Mouse (Mus musculus): ENCODE measurements around the gene Plscr4.

The Plscr4 gene

GRCm38 (mm10) chr9:92457261-92458058 is at the start of gene Plscr4:
Gene Plscr4 (plus strand): TSS chr9:92457373.
- peak; percentile 24 for DNase-seq (ENCODE audit: low spot score)

GRCm38 (mm10) chr9:92410225-92410624 is 46.9 kb upstream of the Plscr4 start:
- no peak for DNase-seq (ENCODE audit: low spot score)

- DNase-seq (ENCODE audit: low spot score) = no peak
Measured at GRCm38 (mm10) chr9:92412045-92412444, 45.1 kb upstream of the Plscr4 start.

- no peak for DNase-seq (ENCODE audit: low spot score)
Measured at GRCm38 (mm10) chr9:92413684-92414083, 43.5 kb upstream of the Plscr4 start.

DNA sequence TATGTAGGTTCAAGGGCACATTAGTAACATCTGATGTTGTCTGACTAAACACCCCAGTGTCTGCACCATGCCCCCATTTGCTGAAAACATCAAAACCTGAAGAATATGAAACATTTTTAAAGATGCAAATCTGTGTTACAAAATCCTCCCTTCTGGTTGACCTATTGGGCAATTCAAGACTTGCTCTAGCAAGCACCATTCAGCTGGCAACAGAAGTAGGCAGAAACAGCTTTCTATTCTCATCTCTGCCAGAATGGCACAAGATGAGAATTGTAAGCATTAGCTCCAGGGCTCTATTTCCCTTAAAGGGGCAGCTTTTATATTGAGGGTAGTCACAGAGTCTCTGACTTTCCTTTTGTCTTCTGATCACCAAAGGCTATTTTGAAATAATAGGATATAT is 19.4 kb upstream of the Plscr4 start:
- no peak for DNase-seq (ENCODE audit: low spot score)

DNA sequence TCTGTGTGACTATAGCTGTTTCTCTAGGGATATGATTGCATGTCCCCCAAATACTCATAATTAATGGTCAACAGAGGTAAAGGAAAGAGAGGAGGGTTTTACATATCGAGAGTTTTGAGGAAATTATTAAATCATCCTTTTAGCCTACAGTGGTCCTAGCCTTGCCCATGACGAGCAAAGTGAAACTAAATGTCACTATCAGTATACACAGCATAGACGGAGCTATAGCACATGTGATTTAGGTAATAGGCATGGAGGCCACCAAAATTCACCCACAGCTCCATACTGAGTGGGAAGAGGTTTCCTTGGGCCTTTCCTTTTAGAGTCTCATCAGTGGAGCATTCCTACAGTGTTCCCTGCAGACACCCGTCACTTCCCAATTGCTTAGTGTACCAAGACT is 15.7 kb upstream of the Plscr4 start:
- no peak for DNase-seq (ENCODE audit: low spot score)

DNA sequence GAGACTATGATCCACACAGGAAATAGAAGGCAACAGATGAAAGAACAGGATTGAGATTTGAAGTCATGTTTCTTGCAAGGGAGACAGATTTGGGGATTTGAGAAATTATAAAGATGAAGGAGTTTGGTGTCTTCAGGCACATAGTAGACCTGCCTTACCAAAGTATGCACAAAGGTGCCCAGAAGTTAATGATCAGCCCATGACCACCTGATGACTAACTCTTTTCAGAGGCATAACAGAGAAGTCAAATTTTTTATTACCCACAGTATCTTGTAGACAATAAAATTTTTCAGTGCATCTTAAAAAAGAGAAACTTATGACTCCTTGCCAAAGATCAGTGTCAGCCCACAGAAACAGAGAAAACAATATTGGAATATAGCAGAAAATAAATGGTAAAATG is 12.6 kb upstream of the Plscr4 start:
- DNase-seq (ENCODE audit: low spot score) = no peak

DNA sequence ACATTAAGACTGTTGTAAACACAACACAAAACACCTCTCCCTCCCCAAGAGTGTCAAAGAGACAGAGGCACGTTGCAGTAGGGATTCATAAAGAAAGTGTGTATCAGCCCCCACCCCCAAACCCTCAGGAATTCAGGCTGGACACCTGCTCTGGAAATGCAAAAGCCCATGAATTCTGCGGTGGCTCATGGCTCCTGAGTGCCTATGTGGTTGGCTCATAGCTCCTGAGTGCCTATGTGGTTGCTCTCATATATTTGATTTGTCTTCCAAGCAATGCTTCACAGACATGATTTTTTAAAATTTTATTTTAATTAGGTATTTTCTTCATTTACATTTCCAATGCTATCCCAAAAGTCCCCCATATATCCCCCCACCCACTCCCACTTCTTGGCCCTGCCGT is 568 bp upstream of the Plscr4 start:
- DNase-seq (ENCODE audit: low spot score) = no peak

GRCm38 (mm10) chr9:92458059-92458402 is 858 bp downstream of the Plscr4 start:
- no peak for DNase-seq (ENCODE audit: low spot score)

- DNase-seq (ENCODE audit: low spot score) = no peak
Measured at GRCm38 (mm10) chr9:92458418-92458817, 1.2 kb downstream of the Plscr4 start.

DNA sequence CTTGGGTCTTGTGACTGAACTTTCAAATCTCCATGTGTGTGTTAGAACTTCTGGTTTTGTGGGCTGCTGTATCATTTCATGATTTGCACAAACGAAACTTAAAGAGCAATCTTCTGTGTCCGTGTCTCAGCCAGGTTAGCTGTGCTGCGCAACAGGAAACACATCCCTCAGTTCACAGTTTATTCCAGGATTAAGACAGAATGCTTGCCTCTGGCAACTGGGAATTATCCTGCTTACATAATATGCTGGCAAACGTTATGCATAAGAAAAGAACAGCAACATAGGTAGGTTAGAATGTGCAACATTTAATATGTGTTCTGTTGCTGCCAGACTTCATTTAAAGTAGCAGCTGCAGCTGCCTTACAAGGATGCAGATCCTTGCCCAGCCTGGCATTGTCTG is 10.6 kb downstream of the Plscr4 start:
- no peak for DNase-seq (ENCODE audit: low spot score)

- no peak for DNase-seq (ENCODE audit: low spot score)
Measured at GRCm38 (mm10) chr9:92472256-92472855, 15.2 kb downstream of the Plscr4 start.

DNA sequence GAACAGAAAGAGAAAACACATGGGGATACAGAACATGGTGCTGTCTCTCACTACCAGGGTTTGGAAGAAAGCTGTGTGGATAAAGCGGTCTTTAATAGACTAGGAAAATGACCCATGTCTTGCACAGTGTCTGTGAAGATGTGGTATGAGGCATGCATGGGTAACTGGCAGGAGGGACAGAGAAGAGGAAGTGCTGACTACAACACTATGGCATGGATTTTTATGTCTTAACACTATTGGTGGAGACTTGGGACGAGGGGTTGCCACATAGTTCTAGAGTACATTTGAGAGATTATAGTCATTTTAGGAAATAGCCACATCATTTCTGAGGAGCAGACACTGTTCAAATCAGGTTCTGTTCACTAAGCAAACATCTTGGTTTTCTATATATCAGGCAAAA is 16.0 kb downstream of the Plscr4 start:
- no peak for DNase-seq (ENCODE audit: low spot score)

DNA sequence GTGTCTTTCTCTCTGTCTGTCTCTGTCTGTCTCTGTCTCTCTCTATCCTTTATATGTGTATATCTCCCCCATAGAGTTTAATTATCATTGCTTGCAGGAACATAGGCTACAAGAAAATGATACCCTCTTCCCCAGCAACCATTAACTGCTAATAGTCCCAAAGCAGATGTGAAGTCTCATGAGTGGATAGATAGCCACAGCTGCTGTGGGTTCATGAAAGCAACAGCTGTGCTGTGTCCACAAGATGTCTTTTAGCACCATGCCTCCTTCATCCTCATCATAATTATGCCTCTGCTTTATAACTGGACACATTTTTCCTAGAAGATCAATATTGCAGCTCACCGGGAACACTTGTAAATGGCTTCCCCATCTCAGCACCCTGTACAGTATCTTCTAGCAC is 17.1 kb downstream of the Plscr4 start:
- DNase-seq (ENCODE audit: low spot score) = no peak

DNA sequence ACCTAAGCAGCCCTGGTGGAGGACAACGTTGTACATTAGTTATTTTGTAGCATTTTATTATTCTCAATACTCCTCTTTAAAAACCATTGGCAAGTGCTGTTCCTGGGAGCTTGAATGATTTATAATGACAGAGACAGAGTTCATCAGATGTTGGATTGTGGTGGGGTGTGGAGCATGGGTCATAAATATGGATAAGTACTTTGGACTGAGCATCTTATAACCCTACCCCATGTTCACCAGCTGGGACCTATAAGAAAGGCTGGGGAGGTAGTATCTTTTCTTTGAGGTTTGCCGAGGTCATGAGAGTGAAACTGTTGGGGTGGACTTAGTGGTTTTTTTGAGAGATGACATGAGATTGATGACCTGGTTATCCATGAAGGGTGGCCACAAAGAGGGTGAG is 24.5 kb downstream of the Plscr4 start:
- DNase-seq (ENCODE audit: low spot score) = no peak

- no peak for DNase-seq (ENCODE audit: low spot score)
Measured at GRCm38 (mm10) chr9:92482551-92482950, 25.4 kb downstream of the Plscr4 start.

- DNase-seq (ENCODE audit: low spot score) = no peak
Measured at GRCm38 (mm10) chr9:92484710-92485267, 27.6 kb downstream of the Plscr4 start.

- DNase-seq (ENCODE audit: low spot score) = no peak
Measured at GRCm38 (mm10) chr9:92489857-92490256, 32.7 kb downstream of the Plscr4 start.

DNA sequence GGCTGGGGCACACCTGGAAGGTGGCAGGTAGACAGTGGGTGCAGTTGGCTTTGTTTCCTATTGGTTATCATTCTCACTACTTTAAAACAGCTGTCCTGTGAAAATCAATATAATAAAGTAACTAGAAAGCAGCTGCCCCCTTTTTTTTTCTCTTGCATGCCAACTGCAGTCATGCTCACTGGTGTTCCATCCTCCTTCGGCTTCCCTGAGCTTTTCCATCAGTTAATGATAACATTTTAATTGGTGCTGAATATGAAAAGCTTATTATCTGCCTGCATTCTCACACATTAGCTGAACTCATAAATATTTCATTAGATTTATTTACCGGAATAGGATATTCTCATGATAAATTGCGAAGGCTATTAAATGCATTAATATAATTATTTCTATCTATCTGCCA is 33.1 kb downstream of the Plscr4 start:
- DNase-seq (ENCODE audit: low spot score) = no peak

DNA sequence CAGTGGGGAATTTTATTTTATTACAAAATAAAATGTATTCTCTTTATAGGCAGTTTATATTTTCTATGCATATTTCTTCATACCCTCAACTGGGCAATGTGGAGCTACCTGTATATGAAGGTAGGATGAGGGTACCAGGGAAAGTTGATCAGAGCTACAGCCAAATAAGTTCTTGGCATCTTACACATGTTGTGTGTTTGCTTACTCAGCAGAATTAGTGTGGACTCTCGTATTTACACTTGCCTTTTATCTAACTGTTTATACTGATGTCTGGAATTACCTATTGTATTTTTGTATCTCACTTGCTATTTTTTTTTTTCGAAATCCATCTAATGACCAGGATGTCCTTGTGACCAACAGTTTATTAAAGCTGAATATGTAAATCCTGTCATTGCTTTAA is 34.1 kb downstream of the Plscr4 start:
- no peak for DNase-seq (ENCODE audit: low spot score)

DNA sequence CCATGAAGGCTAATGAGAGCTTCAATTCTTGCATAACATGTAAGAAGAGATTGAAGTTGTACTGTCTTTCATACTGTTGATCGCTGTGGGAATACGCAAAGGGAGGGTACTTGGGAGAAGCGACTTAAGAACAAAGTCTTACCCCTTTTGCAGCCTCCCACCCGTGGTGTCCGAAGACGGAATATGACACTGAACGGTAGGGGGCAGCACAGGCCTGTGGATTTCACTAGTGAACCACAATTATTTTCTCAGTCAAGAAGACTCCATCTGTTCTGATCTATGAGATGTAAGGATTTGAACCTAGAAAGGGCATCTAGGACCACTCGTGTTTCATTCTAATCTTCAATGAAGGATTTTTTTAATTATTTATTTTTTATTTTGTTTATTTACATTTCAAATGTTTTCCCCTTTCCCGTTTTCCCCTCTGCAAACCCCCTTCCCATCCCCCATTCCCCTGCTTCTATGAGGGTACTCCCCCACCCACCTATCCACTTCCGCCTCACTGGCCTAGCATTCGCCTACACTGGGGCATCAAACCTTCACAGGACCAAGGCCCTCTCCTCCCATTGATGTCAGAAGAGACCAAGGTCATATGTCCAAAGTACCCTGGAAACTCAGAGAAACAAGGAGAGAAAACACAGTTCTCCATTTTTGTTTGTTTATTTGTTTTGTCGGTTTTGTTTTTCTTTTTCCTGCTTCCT is 42.7 kb downstream of the Plscr4 start:
- peak; percentile 78 for DNase-seq (ENCODE audit: low spot score)

- no peak for DNase-seq (ENCODE audit: low spot score)
Measured at GRCm38 (mm10) chr9:92504256-92504655, 47.1 kb downstream of the Plscr4 start.

DNA sequence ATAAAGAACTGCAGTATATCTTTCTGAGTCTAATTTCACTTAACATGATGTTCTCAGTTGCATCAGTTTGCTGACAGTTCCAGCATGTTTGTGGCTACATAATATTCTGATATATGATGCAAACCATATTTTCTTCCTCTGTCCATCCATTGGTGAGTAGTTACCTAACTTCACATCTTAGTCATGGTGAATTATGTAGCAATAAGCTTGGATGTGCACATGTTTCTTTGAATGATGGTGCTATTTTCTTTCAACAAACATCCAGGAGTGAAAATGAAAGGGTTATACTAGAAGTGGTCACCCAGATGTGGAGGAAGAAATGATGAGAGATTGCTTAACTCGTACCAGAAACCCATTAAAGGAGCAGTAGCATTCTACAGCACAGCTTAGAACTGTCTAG is 47.7 kb downstream of the Plscr4 start:
- no peak for DNase-seq (ENCODE audit: low spot score)

All from urinary bladder, postnatal 10 days (tissue).